Mouse (Mus musculus) heart, adult 10 weeks (tissue): ENCODE data around the gene Mapk14. TPM values are rescaled to one million over a fixed set of nuclear protein-coding genes. Genes with fewer than 3 reads are reported as not detected.

ENCODE experiments used
- polyA plus RNA-seq: library from polyadenylated mRNA; stranded (reverse); fragments of 350-450 nt; fragmentation: Illumina TruSeq; extraction: RNeasy Lipid Tissue Mini Kit (QIAGEN cat#74804); gene quantifications from one replicate; pipeline ENCODE4 v1.2.3, GENCODE M21; 2014; ENCODE audit warnings: low read depth, low replicate concordance

The Mapk14 gene
- polyA plus RNA-seq: 64.9 TPM

DNA sequence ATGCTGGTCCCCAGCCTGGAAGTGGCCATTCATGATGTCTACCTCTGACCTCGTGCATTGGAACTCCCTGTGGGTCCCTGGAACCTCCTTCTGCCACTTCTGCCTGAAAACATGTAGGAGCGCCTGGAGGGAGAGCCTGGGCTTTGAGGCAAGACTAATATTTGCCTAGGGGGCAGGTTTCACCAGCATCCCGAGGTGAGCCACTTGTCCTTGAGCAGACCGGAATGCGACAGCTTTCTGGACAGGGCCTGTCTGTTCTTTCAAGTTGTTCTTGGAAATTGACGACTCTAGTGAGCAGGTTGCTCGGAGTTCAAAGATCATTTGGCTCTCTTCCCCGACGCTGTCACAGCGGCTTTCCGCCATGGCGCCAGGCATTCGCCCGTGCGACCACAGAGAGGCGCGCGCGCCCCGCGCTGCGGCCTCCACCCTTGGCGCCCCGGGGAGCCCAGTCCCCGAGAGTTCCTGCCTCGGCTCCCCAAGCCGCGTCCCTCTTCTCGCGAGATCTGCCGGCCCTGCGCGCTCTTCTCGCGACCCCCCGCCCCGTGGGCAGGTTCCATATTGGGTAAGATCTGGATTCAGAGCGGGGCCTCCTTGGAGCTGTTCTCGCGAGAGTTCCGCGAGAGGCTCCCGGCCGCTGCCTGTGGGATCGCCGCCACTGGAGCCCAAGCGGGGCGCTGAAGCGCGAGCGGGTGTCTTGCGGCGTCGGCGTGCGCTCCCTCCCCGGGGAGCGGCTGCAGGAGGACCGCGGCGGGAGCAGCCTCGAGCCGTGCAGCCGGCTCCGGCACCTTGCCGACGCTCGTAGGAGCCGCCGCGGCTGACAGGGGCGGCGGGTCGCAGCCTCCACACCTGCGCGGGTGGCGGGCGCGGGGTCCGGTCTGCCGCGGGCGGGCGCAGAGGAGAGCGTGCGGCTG, at the start of gene Mapk14:
Mapk14 (plus strand) TSS at position 554 of the 911 bp plus-strand sequence.

DNA sequence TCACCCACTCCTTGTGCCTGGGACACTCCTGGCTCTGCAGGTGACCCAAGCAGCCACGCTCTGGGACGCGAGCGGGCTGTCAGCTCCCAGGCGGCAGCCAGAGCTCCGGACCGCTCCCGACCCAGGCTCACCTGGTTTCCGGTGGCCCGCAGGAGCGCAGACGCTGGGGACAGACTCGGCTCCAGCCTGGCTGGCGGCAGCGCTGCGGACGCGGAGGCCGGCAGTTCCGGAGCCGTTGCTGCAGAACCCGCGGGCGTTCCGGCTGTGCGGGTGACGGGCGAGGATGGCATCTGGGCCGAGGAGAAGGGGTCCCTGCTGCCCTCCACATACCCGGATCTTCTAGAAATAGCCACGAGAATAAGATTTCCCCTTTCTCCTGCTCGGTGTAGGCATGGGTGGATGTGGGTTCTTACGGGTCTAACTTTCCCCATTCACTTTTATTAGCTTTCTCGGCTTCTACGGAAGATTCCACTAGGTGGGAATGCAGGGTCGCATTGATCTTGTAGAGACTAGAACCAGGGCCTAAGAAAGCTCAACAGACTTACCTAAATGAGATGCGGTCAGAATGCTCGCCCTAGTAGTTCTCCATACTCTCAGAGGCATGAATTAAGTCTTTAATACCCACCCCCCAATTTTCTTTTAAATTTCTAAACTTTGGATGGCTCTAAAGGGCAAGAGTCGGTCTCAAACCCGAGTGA, 1.4 kb upstream of the Mapk14 start, which contains the start of gene Slc26a8:
Slc26a8 (minus strand) TSS at position 648 of the 698 bp plus-strand sequence.

DNA sequence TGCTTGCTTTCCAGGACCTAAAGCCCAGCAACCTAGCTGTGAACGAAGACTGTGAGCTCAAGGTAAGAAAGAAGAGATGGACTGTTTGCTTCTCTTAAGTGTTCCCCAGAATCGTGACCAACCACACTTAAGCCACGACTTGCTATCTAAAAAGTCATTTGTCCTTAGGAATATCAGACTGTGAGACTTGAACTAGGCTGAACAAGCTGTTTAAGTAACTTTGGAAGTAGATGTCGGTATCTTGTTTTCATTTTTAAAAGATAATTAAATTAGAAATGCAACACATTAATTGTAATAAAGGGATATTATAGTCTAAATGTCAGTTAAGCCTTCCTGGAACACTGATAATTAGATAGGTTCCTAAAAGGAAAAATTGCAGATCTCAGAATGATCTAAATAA, 34.7 kb downstream of the Mapk14 start, which contains the start of gene AC170998.1:
AC170998.1 (plus strand) TSS at position 301 of the 400 bp plus-strand sequence.

DNA sequence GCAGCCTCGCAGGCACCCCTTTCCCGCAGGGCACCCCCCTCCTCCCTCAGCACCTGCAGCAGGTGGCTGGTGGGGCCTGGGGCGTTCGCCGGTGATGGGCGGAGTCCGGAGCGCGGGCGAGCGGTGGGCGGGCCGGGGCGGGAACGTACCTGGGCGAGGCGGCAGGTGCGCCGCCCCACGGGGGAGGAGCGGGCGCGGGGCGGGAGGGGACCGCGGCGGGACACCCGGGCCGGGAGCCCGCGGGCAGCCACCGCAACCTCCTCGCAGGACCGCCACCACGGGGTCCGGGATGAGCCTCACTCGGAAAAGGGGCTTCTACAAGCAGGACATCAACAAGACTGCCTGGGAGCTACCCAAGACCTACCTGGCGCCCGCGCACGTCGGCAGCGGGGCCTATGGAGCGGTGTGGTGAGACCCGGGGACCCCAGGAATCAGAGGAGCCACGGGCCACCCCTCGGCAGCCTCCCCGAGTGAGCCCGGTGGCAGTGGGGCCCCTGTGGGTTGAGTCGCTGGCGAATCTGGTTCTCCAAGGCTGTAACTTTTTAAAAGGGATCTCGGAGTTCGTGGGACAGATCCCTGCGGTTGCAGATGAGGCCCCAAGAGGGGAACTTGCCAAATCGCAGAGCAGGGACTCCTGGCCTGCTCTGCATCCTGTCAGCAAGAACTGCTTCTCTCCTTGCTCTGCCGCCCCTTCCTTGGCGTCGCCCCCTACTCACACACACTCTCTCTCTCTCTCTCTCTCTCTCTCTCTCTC, 78.2 kb downstream of the Mapk14 start, which contains the start of gene Mapk13:
Mapk13 (plus strand) TSS at position 177 of the 754 bp plus-strand sequence.

Other genes starting within 250 kb of the Mapk14 start
- gene Fkbp5, start 173.8 kb upstream of the Mapk14 start, polyA plus RNA-seq: 17.5 TPM
- not detected for gene Armc12, start 160.5 kb upstream of the Mapk14 start, polyA plus RNA-seq
- gene Clpsl2, start 141.9 kb upstream of the Mapk14 start, polyA plus RNA-seq: not detected
- not detected for gene Clps, start 130.6 kb upstream of the Mapk14 start, polyA plus RNA-seq
- gene Lhfpl5, start 115.7 kb upstream of the Mapk14 start, polyA plus RNA-seq: not detected
- 22.2 TPM for gene Srpk1, start 68.6 kb upstream of the Mapk14 start, polyA plus RNA-seq
- gene Slc26a8, start 1.1 kb upstream of the Mapk14 start, polyA plus RNA-seq: 0.31 TPM
- not detected for gene AC170998.1, start 34.8 kb downstream of the Mapk14 start, polyA plus RNA-seq
- 0.60 TPM for gene Mapk13, start 78.0 kb downstream of the Mapk14 start, polyA plus RNA-seq
- 13.1 TPM for gene Brpf3, start 109.8 kb downstream of the Mapk14 start, polyA plus RNA-seq
- not detected for gene Pnpla1, start 167.1 kb downstream of the Mapk14 start, polyA plus RNA-seq
- not detected for gene 4930539E08Rik, start 224.0 kb downstream of the Mapk14 start, polyA plus RNA-seq